Mouse (Mus musculus): Measurements from ENCODE around the gene Kalrn. TPM values are rescaled to one million over a fixed set of nuclear protein-coding genes. Genes with fewer than 3 reads are reported as not detected.

Gene Kalrn
- total RNA-seq, 2 experiments from 2014 or later: 2.0 to 2.2 TPM

DNA sequence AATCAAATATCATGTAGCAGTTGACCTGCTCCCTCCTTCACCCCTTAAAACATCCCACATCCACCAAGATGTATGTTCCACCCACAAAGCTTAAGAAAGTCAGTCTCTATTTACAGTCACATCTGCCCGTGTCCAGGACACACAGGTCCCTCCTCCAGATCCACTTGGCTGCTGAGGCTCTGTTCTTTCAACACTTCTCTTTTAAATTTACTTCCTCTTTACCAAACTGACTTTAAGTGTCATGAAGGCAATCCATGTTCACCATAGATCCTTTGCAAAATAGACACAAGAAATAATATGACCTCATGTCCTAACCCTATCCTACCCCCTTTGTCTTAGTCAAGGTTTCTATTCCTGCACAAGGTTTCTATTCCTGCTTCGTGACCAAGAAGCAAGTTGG is 131.6 kb downstream of the Kalrn start:
- ATAC-seq (replicated peaks; ENCODE audit: poor library complexity): peak; percentile 91

GRCm38 (mm10) chr16:34440994-34441414 is 132.3 kb downstream of the Kalrn start:
- ATAC-seq (replicated peaks; ENCODE audit: poor library complexity): no peak

- no peak for ATAC-seq (replicated peaks; ENCODE audit: poor library complexity)
Measured at GRCm38 (mm10) chr16:34440019-34440615, 133.2 kb downstream of the Kalrn start.

DNA sequence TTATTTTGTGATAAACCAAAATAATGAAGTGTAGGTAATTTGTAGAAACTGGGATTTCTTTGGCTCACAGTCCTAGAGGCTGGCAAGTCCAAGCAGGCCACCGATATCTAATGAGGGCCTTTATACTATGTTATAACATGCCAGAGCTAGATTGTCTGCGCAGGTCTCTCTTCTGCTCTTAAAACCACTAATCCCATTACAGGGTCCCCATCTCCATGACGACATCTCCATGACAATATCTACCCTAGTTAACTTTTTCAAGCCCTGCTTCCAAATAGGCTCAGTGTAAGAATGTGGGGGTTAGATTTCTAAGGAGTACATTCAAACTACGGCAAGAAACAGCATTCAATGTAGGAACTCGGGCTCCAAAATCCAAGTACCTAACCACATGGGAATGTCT is 143.2 kb downstream of the Kalrn start:
- ATAC-seq (replicated peaks; ENCODE audit: poor library complexity): no peak

GRCm38 (mm10) chr16:34427654-34428053 is 145.7 kb downstream of the Kalrn start:
- no peak for ATAC-seq (replicated peaks; ENCODE audit: poor library complexity)

- ATAC-seq (replicated peaks; ENCODE audit: poor library complexity): no peak
Measured at GRCm38 (mm10) chr16:34421473-34421872, 151.9 kb downstream of the Kalrn start.

DNA sequence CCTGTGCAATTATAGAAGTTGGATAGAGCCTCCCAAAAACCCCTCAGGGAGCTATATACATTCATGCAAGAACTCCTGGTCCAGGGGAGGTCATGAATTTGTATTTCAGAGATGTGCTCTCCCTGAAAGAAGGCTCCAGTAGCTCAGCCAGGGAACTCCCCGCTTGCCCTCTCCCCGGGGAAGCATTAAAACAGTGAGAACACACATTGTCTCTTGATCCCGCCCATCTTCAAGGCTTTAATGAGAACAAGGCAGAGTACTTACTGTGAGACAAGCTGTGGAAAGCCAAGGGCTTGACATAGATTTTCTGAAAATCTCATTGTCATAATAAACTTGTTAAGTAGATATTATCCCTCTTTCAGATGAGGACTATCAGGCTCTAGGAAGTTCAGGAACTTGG is 155.4 kb downstream of the Kalrn start:
- ATAC-seq (replicated peaks; ENCODE audit: poor library complexity): no peak

DNA sequence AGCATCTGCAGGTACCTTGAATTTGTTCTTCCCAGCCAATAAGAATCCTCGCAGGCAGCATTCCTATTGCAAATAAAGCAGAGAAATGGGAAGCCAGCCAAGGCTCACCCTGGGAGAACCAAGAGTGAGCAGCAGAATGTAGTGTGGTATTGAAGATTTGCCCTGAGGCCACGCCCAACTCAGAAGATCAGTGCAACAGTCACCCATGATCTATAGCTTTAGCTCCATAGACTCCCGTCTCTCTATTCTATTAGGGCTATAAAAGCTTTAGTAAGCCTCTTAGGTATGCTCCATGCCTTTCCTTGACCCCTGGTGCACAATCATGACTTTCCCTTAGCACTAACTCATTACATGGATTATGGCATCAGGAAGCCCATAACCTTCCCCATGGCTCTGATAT is 155.9 kb downstream of the Kalrn start:
- no peak for ATAC-seq (replicated peaks; ENCODE audit: poor library complexity)

DNA sequence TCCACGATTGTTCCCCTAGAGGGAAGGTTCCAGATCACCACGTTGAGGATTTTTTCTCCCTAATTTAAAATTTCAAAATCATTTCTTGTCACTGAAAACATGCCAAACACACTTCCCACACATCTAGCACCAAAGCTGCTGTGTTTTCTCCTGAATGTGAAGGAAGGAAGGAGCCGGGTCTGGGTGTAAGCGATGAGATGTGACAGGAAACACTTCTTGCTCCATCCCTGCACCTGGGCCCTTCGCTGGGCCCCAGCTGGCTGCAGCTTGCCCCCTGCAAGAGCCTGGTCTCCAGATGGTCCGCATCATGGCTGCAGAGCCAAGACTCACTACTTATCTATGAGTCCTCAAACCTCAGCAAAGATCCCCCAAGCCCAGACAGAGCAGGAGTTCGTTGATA is 158.8 kb downstream of the Kalrn start:
- ATAC-seq (replicated peaks; ENCODE audit: poor library complexity): no peak

DNA sequence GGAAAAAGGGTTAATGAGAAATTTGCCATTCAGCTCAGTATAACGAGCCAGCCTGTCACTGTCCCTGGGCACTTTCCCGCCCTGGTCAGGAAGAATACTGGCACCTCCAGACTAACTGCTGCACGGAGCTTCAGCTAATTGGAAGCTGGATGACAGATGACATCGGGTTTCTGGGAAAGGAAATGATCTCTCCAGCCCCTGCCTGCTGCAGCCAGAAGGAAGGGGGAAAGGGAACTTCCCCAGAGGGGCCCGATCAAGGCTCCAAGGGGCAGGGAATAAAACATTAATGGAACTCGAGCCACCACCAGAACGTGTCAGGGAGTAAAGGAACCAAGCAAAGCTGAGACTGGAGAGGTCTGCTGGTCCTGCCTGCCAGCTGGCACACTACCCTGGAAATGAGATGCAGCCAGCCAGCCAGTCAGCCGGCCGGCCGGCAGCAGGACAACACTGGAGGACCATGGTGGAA is 159.4 kb downstream of the Kalrn start:
- ATAC-seq (replicated peaks; ENCODE audit: poor library complexity): no peak

DNA sequence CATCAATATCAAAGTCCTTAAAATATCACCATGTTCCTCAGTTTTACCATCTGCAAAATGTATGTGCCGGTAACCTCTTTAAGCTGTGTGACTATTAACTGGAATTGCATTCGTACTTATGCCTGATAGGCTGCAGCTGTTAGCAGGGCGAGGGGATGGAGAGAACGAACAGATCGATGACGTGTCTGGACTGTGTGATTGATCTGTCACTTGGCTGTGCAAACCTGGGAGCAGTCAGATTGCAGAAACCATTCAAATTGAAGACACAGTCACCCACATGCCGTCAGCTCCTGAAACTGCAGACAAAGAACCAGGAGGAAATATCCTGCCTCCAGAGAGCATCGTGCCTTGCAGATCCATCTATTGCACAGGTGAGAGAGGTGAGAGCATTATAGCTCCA is 166.3 kb downstream of the Kalrn start:
- no peak for ATAC-seq (replicated peaks; ENCODE audit: poor library complexity)

- no peak for ATAC-seq (replicated peaks; ENCODE audit: poor library complexity)
Measured at GRCm38 (mm10) chr16:34405094-34405493, 168.2 kb downstream of the Kalrn start.

DNA sequence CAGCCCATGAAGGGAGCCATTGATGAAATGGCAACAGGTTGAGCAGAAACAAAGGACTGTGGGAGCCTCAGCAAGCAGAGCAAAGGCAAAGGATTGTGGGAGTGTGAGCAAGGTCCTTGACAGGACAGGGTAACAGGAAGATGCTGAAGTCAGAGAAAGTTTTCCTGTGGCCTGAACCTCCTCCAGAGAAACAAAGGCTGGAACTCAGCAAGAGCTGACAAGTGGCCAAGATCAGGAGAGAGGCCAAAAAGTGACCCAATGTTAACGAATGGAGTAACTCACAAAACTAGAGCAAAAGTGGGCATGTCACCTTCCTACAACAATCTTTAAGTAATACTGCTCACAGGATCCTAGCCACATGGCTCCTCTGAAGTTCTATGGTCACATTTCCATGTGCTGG is 172.1 kb downstream of the Kalrn start:
- no peak for ATAC-seq (replicated peaks; ENCODE audit: poor library complexity)

GRCm38 (mm10) chr16:34400102-34400728 is 173.1 kb downstream of the Kalrn start:
- ATAC-seq (replicated peaks; ENCODE audit: poor library complexity): no peak

GRCm38 (mm10) chr16:34395221-34395811 is 178.0 kb downstream of the Kalrn start:
- no peak for ATAC-seq (replicated peaks; ENCODE audit: poor library complexity)

DNA sequence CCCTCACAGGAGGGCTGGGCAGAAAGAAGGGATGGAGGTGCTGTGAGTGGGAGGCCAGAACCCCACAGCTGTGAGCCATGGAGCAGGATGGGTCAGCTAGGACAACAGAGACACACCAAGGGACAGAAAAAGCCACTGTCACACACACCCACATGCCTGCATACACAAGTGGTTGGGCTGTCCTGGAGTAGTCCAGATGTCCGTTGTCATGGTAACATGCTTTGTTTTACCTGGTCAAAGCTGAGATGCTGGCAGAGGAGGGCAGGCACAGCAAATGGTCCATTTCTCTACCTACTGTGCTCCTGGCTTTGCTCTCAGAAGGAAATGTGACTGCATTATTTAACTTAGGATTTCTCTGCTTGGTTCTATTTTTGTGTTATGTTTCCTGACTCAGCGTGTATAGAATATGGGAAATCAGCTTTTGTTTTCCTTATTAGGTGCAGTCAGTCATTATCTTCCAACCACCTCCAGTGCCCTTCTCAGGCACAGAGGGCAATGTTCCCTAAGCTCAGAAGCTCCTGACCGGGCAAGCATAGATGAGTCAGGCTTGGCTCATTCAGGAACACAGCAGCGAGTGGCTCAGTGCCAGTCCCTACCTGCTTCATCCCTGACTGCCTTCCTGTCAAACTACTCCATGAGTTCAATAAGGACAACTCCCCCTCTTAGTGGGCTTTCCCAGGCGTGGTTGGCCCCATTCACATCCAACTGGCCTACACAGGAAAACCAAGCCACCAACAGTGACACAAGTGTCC is 183.6 kb downstream of the Kalrn start:
- ATAC-seq (replicated peaks; ENCODE audit: poor library complexity): no peak

- ATAC-seq (replicated peaks; ENCODE audit: poor library complexity): no peak
Measured at GRCm38 (mm10) chr16:34388871-34389270, 184.5 kb downstream of the Kalrn start.

DNA sequence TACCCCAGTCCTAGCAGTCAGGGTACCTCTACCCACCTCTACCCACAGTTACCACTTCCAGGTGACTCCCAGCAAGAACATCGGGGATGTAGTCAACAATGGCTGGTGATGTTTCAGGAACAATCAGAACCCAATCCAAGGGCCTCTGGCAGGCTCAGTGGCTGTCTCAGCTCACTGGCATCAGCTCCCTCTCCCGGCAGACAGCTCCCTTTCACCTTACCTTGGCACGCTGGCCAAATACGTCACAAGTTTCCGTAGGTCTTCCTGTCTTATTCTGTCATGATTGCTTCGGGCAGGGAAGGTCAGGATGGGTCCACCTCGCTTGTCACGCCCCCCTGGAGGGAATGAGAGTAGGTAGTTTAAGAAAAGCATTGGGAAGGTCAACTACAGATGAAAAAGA is 188.3 kb downstream of the Kalrn start:
- no peak for ATAC-seq (replicated peaks; ENCODE audit: poor library complexity)

DNA sequence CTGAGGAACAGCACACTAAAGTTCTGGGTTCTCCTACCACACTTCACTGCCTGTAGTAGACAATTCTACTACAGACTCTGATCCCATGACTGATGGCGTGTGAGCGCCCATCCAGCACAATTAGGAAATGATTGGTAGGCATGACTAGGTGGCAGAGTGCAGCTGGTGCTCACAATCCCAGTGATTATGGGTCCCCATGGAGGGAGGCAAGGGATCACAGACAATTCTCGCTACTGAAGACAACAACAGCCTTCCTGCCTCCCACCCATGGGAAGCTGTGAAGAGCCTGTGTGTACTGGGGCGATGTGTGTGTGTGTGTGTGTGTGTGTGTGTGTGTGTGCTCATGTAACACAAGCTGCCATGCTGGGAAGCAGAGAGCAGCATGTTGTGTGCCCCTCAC is 190.3 kb downstream of the Kalrn start:
- ATAC-seq (replicated peaks; ENCODE audit: poor library complexity): no peak

- ATAC-seq (replicated peaks; ENCODE audit: poor library complexity): no peak
Measured at GRCm38 (mm10) chr16:34376166-34376857, 197.0 kb downstream of the Kalrn start.

- ATAC-seq (replicated peaks; ENCODE audit: poor library complexity): no peak
Measured at GRCm38 (mm10) chr16:34373519-34373918, 199.8 kb downstream of the Kalrn start.
